In the genomic region with DNA sequence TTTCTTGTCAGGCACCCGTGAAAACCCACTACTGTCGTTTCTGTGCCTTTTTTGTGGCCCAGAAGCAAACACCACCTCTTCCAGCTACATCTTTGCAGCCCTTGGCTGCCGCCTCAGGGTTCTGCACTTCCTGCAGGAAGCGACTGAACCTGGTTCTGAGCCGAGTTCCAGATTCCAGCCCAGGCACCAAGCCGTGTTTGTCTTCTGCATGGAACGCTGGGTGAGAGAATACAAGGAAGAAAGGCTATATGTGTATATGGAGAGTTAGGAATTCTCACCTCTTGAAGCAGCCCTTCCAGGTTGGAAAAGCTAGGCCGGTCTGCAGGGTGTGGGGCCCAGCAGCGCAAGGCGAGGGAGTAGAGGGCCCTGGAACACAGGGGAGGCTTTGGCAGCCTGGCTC, we compare ENCODE assay signal across 21 mouse cellular contexts. TPM values are rescaled to one million over a fixed set of nuclear protein-coding genes. Genes with fewer than 3 reads are reported as not detected.
DNase-seq lines count a peak whose midpoint lies in the region; ATAC-seq and TF ChIP-seq lines count a peak whose summit lies in the region.
"Had no signal": no experiment of that assay in that cellular context is flagged by ENCODE, and none has a peak within 500 bp of the region (broad histone marks: within the 10 kb centered on the region; RNA-seq: fewer than 3 reads in every experiment).

No protein-coding gene starts in this region.

- no peak for DNase-seq in heart, adult 8-10 months (ENCODE audit: low spot score)
- no peak for DNase-seq in ovary, postnatal 36 days (ENCODE audit: low spot score)
- DNase-seq in hindbrain, embryonic 11.5 days (ENCODE audit: low spot score) = no peak
- DNase-seq: lung, adult 2 months had no signal

- no peak for ATAC-seq in heart, embryonic 13.5 days (ENCODE audit: extremely low read depth, insufficient number of reproducible peaks, low FRiP score, low TSS enrichment)
- ATAC-seq in erythroblast, adult 5-6 weeks (replicated peaks; ENCODE audit: low FRiP score, poor library complexity, severe bottlenecking) = 0 out of 2 replicates have a peak, but pooled peaks have one; percentile 9
- no peak for ATAC-seq in liver, embryonic 16.5 days (ENCODE audit: low read depth)
- ATAC-seq in hindbrain, embryonic 11.5 days (ENCODE audit: low FRiP score) = no peak
- ATAC-seq: activated CD4-positive, CD25-positive, alpha-beta regulatory T cell, adult 4 months; CD4-positive, CD25-positive, alpha-beta regulatory T cell, adult 4 months had no signal

- H3K4me1 ChIP-seq in heart, embryonic 13.5 days = peaks cover 34% of the 10 kb centered on the region
- peaks cover 13% of the 10 kb centered on the region for H3K4me1 ChIP-seq in bone marrow, adult 2 months (ENCODE audit: control insufficient read depth, insufficient read depth, low read length)
- peaks cover 60% of the 10 kb centered on the region for H3K4me1 ChIP-seq in liver, embryonic 16.5 days (ENCODE audit: control insufficient read depth, low read depth, low read length)
- peaks cover 3% of the 10 kb centered on the region; the same call in 1 of the 2 replicates for H3K4me1 ChIP-seq in hindbrain, embryonic 11.5 days (replicated peaks; ENCODE audit: control insufficient read depth, insufficient read depth, low read length)

- peak overlapping the region; percentile 40; the same call in 1 of the 2 replicates for H3K4me2 ChIP-seq in heart, embryonic 13.5 days
- peak overlapping the region; percentile 41 for H3K4me2 ChIP-seq in liver, embryonic 16.5 days (ENCODE audit: low read depth, low read length)
- H3K4me2 ChIP-seq in hindbrain, embryonic 11.5 days (replicated peaks; ENCODE audit: low read depth, low read length) = no peak overlapping the region

- H3K36me3 ChIP-seq in heart, embryonic 13.5 days = peaks cover 30% of the 10 kb centered on the region
- peaks cover 20% of the 10 kb centered on the region for H3K36me3 ChIP-seq in liver, embryonic 16.5 days (ENCODE audit: control insufficient read depth, insufficient read depth)
- no peaks in the 10 kb centered on the region for H3K36me3 ChIP-seq in hindbrain, embryonic 11.5 days (ENCODE audit: control insufficient read depth, insufficient read depth, low read length)

- 68% methylated on average over 10 of the region's 10 CpGs for WGBS in heart, embryonic 13.5 days
- 45% methylated on average over 10 of the region's 10 CpGs for WGBS in bone marrow, adult 2 months
- 57% methylated on average over 10 of the region's 10 CpGs for WGBS in liver, embryonic 16.5 days (ENCODE audit: insufficient replicate concordance)
- 90% methylated on average over 10 of the region's 10 CpGs for WGBS in hindbrain, embryonic 11.5 days

- no peak for TF ChIP-seq POLR2A in bone marrow, adult 2 months (IDR thresholded peaks at IDR 0.05; ENCODE audit: borderline replicate concordance, control insufficient read depth, low read depth, low read length)

- no peak overlapping the region for H3K4me3 ChIP-seq in heart, embryonic 13.5 days
- H3K4me3 ChIP-seq in bone marrow, adult 2 months (replicated peaks; ENCODE audit: control insufficient read depth, low read depth, low read length) = no peak overlapping the region
- H3K4me3 ChIP-seq in liver, embryonic 16.5 days (ENCODE audit: low read depth, low read length) = peak overlapping the region; percentile 6; the same call in 1 of the 2 replicates
- H3K4me3 ChIP-seq in hindbrain, embryonic 11.5 days (ENCODE audit: low read depth, low read length) = no peak overlapping the region

- H3K9ac ChIP-seq in heart, embryonic 13.5 days = 0 out of 2 replicates have a peak overlapping the region, but pooled peaks have one; percentile 3
- peak overlapping the region; percentile 46 for H3K9ac ChIP-seq in liver, embryonic 16.5 days (ENCODE audit: low read depth, low read length)
- no peak overlapping the region for H3K9ac ChIP-seq in hindbrain, embryonic 11.5 days (ENCODE audit: low read depth, low read length)

- H3K9me3 ChIP-seq in heart, embryonic 13.5 days = no peaks in the 10 kb centered on the region
- no peaks in the 10 kb centered on the region for H3K9me3 ChIP-seq in liver, embryonic 16.5 days (replicated peaks; ENCODE audit: control insufficient read depth, low read length)
- no peaks in the 10 kb centered on the region for H3K9me3 ChIP-seq in hindbrain, embryonic 11.5 days (ENCODE audit: control insufficient read depth, low read length)

- no peak for TF ChIP-seq CTCF in bone marrow, adult 2 months (IDR thresholded peaks at IDR 0.05; ENCODE audit: control insufficient read depth, insufficient read depth, low read length)

- peaks cover 35% of the 10 kb centered on the region for H3K27me3 ChIP-seq in heart, embryonic 13.5 days (replicated peaks)
- H3K27me3 ChIP-seq in liver, embryonic 16.5 days (ENCODE audit: control insufficient read depth, insufficient read depth, low read depth, low read length) = peaks cover 10% of the 10 kb centered on the region
- peaks cover 17% of the 10 kb centered on the region for H3K27me3 ChIP-seq in hindbrain, embryonic 11.5 days (ENCODE audit: control insufficient read depth, insufficient read depth, low read length)

- peak overlapping the region; percentile 51; the same call in 1 of the 2 replicates for H3K27ac ChIP-seq in heart, embryonic 13.5 days (replicated peaks)
- peak overlapping the region; percentile 86 for H3K27ac ChIP-seq in bone marrow, adult 2 months (ENCODE audit: control insufficient read depth, insufficient read depth, low read depth, low read length, poor library complexity)
- peak overlapping the region; percentile 93 for H3K27ac ChIP-seq in liver, embryonic 16.5 days (ENCODE audit: low read length)
- no peak overlapping the region for H3K27ac ChIP-seq in hindbrain, embryonic 11.5 days (ENCODE audit: low read depth, low read length)
- H3K27ac ChIP-seq: hindbrain, postnatal 0 days; macrophage had no signal

RNA-seq across cellular contexts. Expression of gene Tnk1, which starts 3.9 kb away (rescaled TPM):
- 0.38 and 0.56 TPM in 2 replicates for polyA plus RNA-seq in heart, embryonic 13.5 days (2015; fragmentation: Nextera tagmentation; extraction: Ambion mirVana)
- under 1 TPM in 1 of 4 experiments, not detected in 3; 0.23 TPM for total RNA-seq in heart, adult 8-10 months (2022)
- 2.9 and 5.4 TPM in 2 replicates for polyA plus RNA-seq in bone marrow, adult 2 months (2011; ENCODE audit: insufficient read depth, insufficient read length, low replicate concordance, missing spikeins)
- 15.5 and 19.6 TPM in 2 replicates for total RNA-seq in erythroblast, adult 5-6 weeks (2015; ENCODE audit: low replicate concordance)
- total RNA-seq in erythroblast, adult 5-6 weeks (2017; ENCODE audit: low replicate concordance) = 8.3 and 13.8 TPM in 2 replicates
- polyA plus RNA-seq in liver, embryonic 16.5 days (2015; fragmentation: Nextera tagmentation; extraction: Ambion mirVana) = 0.74 and 0.96 TPM in 2 replicates
- 0.52 TPM in 1 of 2 replicates, not detected in the other for polyA plus RNA-seq in hindbrain, embryonic 11.5 days (2014; fragmentation: Nextera tagmentation; extraction: Ambion mirVana)
- total RNA-seq: adrenal gland, postnatal 25 days; hindbrain, postnatal 0 days; layer of hippocampus, postnatal 14 days had no signal
- polyA plus RNA-seq: activated CD4-positive, CD25-positive, alpha-beta regulatory T cell, adult 4 months; CD4-positive, CD25-positive, alpha-beta regulatory T cell, adult 4 months; hindbrain, postnatal 0 days; macrophage had no signal

RNA-seq across cellular contexts. Expression of gene Plscr3, which starts 8.5 kb away (rescaled TPM):
- polyA plus RNA-seq in heart, embryonic 13.5 days (2015; fragmentation: Nextera tagmentation; extraction: Ambion mirVana) = 75.4 and 76.2 TPM in 2 replicates
- total RNA-seq in heart, adult 8-10 months (2022) = 10 to 100 TPM; 20.7 to 25.3 (median 21.7) TPM
- 38.3 and 50.9 TPM in 2 replicates for polyA plus RNA-seq in bone marrow, adult 2 months (2011; ENCODE audit: insufficient read depth, insufficient read length, low replicate concordance, missing spikeins)
- total RNA-seq in erythroblast, adult 5-6 weeks (2015; ENCODE audit: low replicate concordance) = 12.5 and 17.6 TPM in 2 replicates
- total RNA-seq in erythroblast, adult 5-6 weeks (2017; ENCODE audit: low replicate concordance) = 5.9 and 11.4 TPM in 2 replicates
- polyA plus RNA-seq in liver, embryonic 16.5 days (2015; fragmentation: Nextera tagmentation; extraction: Ambion mirVana) = 22.0 and 27.8 TPM in 2 replicates
- polyA plus RNA-seq in hindbrain, embryonic 11.5 days (2014; fragmentation: Nextera tagmentation; extraction: Ambion mirVana) = 62.2 and 62.6 TPM in 2 replicates

RNA-seq across cellular contexts. Expression of gene Tmem256, which starts 16.4 kb away (rescaled TPM):
- polyA plus RNA-seq in heart, embryonic 13.5 days (2015; fragmentation: Nextera tagmentation; extraction: Ambion mirVana) = 330 and 361 TPM in 2 replicates
- 100 to 1,000 TPM; 193 to 338 (median 283) TPM for total RNA-seq in heart, adult 8-10 months (2022)
- polyA plus RNA-seq in bone marrow, adult 2 months (2011; ENCODE audit: insufficient read depth, insufficient read length, low replicate concordance, missing spikeins) = 180 and 202 TPM in 2 replicates
- 142 and 218 TPM in 2 replicates for total RNA-seq in erythroblast, adult 5-6 weeks (2015; ENCODE audit: low replicate concordance)
- total RNA-seq in erythroblast, adult 5-6 weeks (2017; ENCODE audit: low replicate concordance) = 57.1 and 181 TPM in 2 replicates
- polyA plus RNA-seq in liver, embryonic 16.5 days (2015; fragmentation: Nextera tagmentation; extraction: Ambion mirVana) = 404 and 413 TPM in 2 replicates
- polyA plus RNA-seq in hindbrain, embryonic 11.5 days (2014; fragmentation: Nextera tagmentation; extraction: Ambion mirVana) = 268 and 276 TPM in 2 replicates

RNA-seq across cellular contexts. Expression of gene Nlgn2, which starts 17.1 kb away (rescaled TPM):
- 2.0 and 2.4 TPM in 2 replicates for polyA plus RNA-seq in heart, embryonic 13.5 days (2015; fragmentation: Nextera tagmentation; extraction: Ambion mirVana)
- total RNA-seq in heart, adult 8-10 months (2022) = 1 to 10 TPM; 3.1 to 6.9 (median 4.3) TPM
- polyA plus RNA-seq in bone marrow, adult 2 months (2011; ENCODE audit: insufficient read depth, insufficient read length, low replicate concordance, missing spikeins) = 5.3 and 6.0 TPM in 2 replicates
- 0.19 and 0.42 TPM in 2 replicates for total RNA-seq in erythroblast, adult 5-6 weeks (2015; ENCODE audit: low replicate concordance)
- total RNA-seq in erythroblast, adult 5-6 weeks (2017; ENCODE audit: low replicate concordance) = 0.28 and 1.1 TPM in 2 replicates
- 0.66 and 0.83 TPM in 2 replicates for polyA plus RNA-seq in liver, embryonic 16.5 days (2015; fragmentation: Nextera tagmentation; extraction: Ambion mirVana)
- polyA plus RNA-seq in hindbrain, embryonic 11.5 days (2014; fragmentation: Nextera tagmentation; extraction: Ambion mirVana) = 11.5 and 16.1 TPM in 2 replicates

RNA-seq across cellular contexts. Expression of gene Tmem95, which starts 23.1 kb away (rescaled TPM):
- polyA plus RNA-seq in heart, embryonic 13.5 days (2015; fragmentation: Nextera tagmentation; extraction: Ambion mirVana) = not detected in 2 replicates
- not detected for total RNA-seq in heart, adult 8-10 months (2022)
- not detected in 2 replicates for polyA plus RNA-seq in bone marrow, adult 2 months (2011; ENCODE audit: insufficient read depth, insufficient read length, low replicate concordance, missing spikeins)
- not detected in 2 replicates for total RNA-seq in erythroblast, adult 5-6 weeks (2015; ENCODE audit: low replicate concordance)
- total RNA-seq in erythroblast, adult 5-6 weeks (2017; ENCODE audit: low replicate concordance) = not detected in 2 replicates
- not detected in 2 replicates for polyA plus RNA-seq in liver, embryonic 16.5 days (2015; fragmentation: Nextera tagmentation; extraction: Ambion mirVana)
- polyA plus RNA-seq in hindbrain, embryonic 11.5 days (2014; fragmentation: Nextera tagmentation; extraction: Ambion mirVana) = not detected in 2 replicates
- total RNA-seq: adrenal gland, postnatal 25 days; gastrocnemius, adult 8-10 months; hindbrain, postnatal 0 days; layer of hippocampus, postnatal 14 days; left cerebral cortex, postnatal 25 days had no signal
- polyA plus RNA-seq: activated CD4-positive, CD25-positive, alpha-beta regulatory T cell, adult 4 months; CD4-positive, CD25-positive, alpha-beta regulatory T cell, adult 4 months; heart, embryonic 14.5 days; hindbrain, postnatal 0 days; lung, adult 2 months; macrophage; midbrain, embryonic 16.5 days; neural tube, embryonic 11.5 days; stomach, embryonic 14.5 days; thymus, adult 2 months had no signal
